12 mouse cellular contexts compared by ENCODE assay signal in genomic region chr12:108869575-108869974, GRCm38 (mm10). TPM values are rescaled to one million over a fixed set of nuclear protein-coding genes. Genes with fewer than 3 reads are reported as not detected.
A peak's percentile ranks its signal among the peaks of the same experiment; 100 is the strongest.
DNase-seq lines count a peak whose midpoint lies in the region; ATAC-seq lines count a peak whose summit lies in the region.
"Had no signal": no experiment of that assay in that cellular context is flagged by ENCODE, and none has a peak within 500 bp of the region (broad histone marks: within the 10 kb centered on the region; RNA-seq: fewer than 3 reads in every experiment).

No protein-coding gene starts in this region.

- H3K9me3 ChIP-seq in hindbrain, embryonic 16.5 days (ENCODE audit: control insufficient read depth, low read length): no peaks in the 10 kb centered on the region

- no peaks in the 10 kb centered on the region for H3K27me3 ChIP-seq in hindbrain, embryonic 16.5 days (replicated peaks; ENCODE audit: control insufficient read depth, insufficient read depth, low read length)

- H3K4me3 ChIP-seq in hindbrain, embryonic 16.5 days (ENCODE audit: low read length): no peak overlapping the region

- H3K4me2 ChIP-seq in hindbrain, embryonic 16.5 days (ENCODE audit: low read length): no peak overlapping the region

- no peak overlapping the region for H3K27ac ChIP-seq in hindbrain, embryonic 16.5 days (ENCODE audit: low read depth, low read length)

- no peaks in the 10 kb centered on the region for H3K4me1 ChIP-seq in hindbrain, embryonic 16.5 days (ENCODE audit: control insufficient read depth, insufficient read depth, low read depth, low read length)

- peaks cover 45% of the 10 kb centered on the region for H3K36me3 ChIP-seq in hindbrain, embryonic 16.5 days (ENCODE audit: control insufficient read depth, insufficient read depth, low read length)

- WGBS in hindbrain, embryonic 16.5 days: 85% methylated on average over 2 of the region's 2 CpGs

- no peak overlapping the region for H3K9ac ChIP-seq in hindbrain, embryonic 16.5 days (ENCODE audit: low read depth, low read length)

- DNase-seq in CD4-positive, CD25-positive, alpha-beta regulatory T cell, adult 2 months (ENCODE audit: low read depth, low spot score): peak; percentile 36
- peak; percentile 45 to 48 for DNase-seq in kidney, postnatal 4 days
- DNase-seq in kidney, adult 18-20 months: no peak
- peak; percentile 17 for DNase-seq in CD4-positive helper T cell, adult 2 months (ENCODE audit: low read depth, low spot score)
- peak; percentile 6 for DNase-seq in forelimb bud, embryonic 11.5 days (ENCODE audit: low read depth, low spot score)
- no peak for DNase-seq in ovary, postnatal 36 days (ENCODE audit: low spot score)
- DNase-seq: adrenal gland, adult 8-10 months; heart, adult 18-20 months; kidney, adult 11 months; right cerebral cortex, postnatal 25 days had no signal

- ATAC-seq in CD4-positive, CD25-positive, alpha-beta regulatory T cell, adult 4 months: no peak
- ATAC-seq in hindbrain, embryonic 16.5 days: no peak

RNA-seq across cellular contexts. Expression of gene Wdr25, which starts 23.9 kb away (rescaled TPM):
- 10 to 100 TPM in 1 of 2 experiments, 1 to 10 TPM in 1; 5.7 to 19.2 TPM for polyA plus RNA-seq in CD4-positive, CD25-positive, alpha-beta regulatory T cell, adult 4 months (2017; shearing (Covaris generic))
- polyA plus RNA-seq in hindbrain, embryonic 16.5 days (2015; fragmentation: Nextera tagmentation; extraction: Ambion mirVana): 5.0 and 6.0 TPM in 2 replicates

RNA-seq across cellular contexts. Expression of gene Wars, which starts 24.4 kb away (rescaled TPM):
- polyA plus RNA-seq in CD4-positive, CD25-positive, alpha-beta regulatory T cell, adult 4 months (2017; shearing (Covaris generic)): 10 to 100 TPM; 52.8 to 85.9 TPM
- 108 and 115 TPM in 2 replicates for polyA plus RNA-seq in hindbrain, embryonic 16.5 days (2015; fragmentation: Nextera tagmentation; extraction: Ambion mirVana)

RNA-seq across cellular contexts. Expression of gene Slc25a47, which starts 33.7 kb away (rescaled TPM):
- 1 to 10 TPM; 1.2 to 2.6 TPM for polyA plus RNA-seq in CD4-positive, CD25-positive, alpha-beta regulatory T cell, adult 4 months (2017; shearing (Covaris generic))
- polyA plus RNA-seq in hindbrain, embryonic 16.5 days (2015; fragmentation: Nextera tagmentation; extraction: Ambion mirVana): 6.4 and 7.3 TPM in 2 replicates

RNA-seq across cellular contexts. Expression of gene Slc25a29, which starts 33.9 kb away (rescaled TPM):
- 1 to 10 TPM; 3.0 to 3.8 TPM for polyA plus RNA-seq in CD4-positive, CD25-positive, alpha-beta regulatory T cell, adult 4 months (2017; shearing (Covaris generic))
- polyA plus RNA-seq in hindbrain, embryonic 16.5 days (2015; fragmentation: Nextera tagmentation; extraction: Ambion mirVana): 18.2 and 19.6 TPM in 2 replicates

Comparison
In these comparisons a context has a peak if more than half of its experiments do, and no peak if none do; other contexts are left out.
1. DNase-seq: peak in CD4-positive, CD25-positive, alpha-beta regulatory T cell, adult 2 months (single experiment), kidney, postnatal 4 days (2 of 2), CD4-positive helper T cell, adult 2 months (single experiment) and forelimb bud, embryonic 11.5 days (single experiment); none in kidney, adult 18-20 months (single experiment) and ovary, postnatal 36 days (single experiment).